Mouse (Mus musculus): ENCODE results near the gene Psph.

Psph gene

GRCm38 (mm10) chr5:129731021-129731420, 56.2 kb downstream of the Psph start:
- DNase-seq (ENCODE audit: inconsistent ontology term): no peak

DNA sequence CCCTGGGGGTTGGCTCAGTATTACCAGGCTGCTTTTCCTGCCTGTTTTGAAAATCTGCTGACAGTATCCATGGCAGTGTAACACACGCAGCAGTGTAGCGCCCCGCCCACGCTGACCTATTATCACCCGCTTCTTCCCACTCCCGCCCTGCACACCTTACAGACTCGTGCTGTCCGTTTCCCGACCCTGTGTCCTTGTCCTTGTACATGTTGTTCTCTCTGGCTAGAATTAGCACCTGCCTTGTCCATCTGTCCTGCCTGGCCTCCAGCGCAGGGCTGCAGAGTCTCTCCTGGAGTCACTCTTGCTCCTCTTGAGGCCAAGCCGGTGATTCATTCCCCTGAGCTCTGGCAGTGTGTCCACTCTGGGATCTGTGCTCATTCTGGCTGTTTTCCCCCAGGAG, 56.9 kb downstream of the Psph start:
- peak; percentile 35 for DNase-seq (ENCODE audit: inconsistent ontology term)

- DNase-seq (ENCODE audit: inconsistent ontology term): no peak
Measured at GRCm38 (mm10) chr5:129729286-129729685, 58.0 kb downstream of the Psph start.

- no peak for DNase-seq (ENCODE audit: inconsistent ontology term)
Measured at GRCm38 (mm10) chr5:129726784-129727183, 60.5 kb downstream of the Psph start.

DNA sequence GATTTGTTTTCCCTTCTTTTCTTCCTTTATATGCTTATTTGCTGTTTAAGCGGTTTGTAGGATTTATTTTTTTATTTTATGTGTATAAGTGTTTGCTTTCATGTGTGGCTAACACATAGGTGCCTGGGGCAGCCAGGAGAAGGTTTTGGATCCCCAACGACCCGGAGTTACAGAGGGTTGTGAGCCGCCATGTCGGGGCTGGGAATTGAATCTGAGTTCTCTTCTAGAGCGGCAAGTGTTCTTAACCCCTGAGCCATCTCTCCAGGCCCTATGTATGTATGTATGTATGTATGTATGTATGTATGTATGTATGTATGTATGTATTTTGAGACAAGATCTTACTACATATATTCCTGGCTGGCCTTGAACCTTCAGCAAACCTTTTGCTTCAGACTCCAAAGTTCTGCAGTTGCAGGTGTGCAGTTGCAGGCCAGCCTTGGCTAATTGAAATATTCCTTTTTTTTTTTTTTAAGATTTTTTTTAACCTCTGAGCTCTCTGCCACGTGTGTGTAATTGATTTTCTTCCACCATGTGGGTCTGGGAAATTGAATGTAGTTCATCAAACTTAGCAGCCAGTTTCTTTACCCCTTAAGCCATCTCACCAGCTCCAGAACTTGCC, 61.4 kb downstream of the Psph start:
- no peak for DNase-seq (ENCODE audit: inconsistent ontology term)

GRCm38 (mm10) chr5:129724834-129725773, 62.1 kb downstream of the Psph start, which contains the start of gene Nipsnap2:
Gene Nipsnap2, plus strand, starts transcription at chr5:129725063.
- peak; percentile 93 for DNase-seq (ENCODE audit: inconsistent ontology term)

GRCm38 (mm10) chr5:129724268-129724667, 63.0 kb downstream of the Psph start:
- DNase-seq (ENCODE audit: inconsistent ontology term): no peak

- DNase-seq (ENCODE audit: inconsistent ontology term): no peak
Measured at GRCm38 (mm10) chr5:129720176-129720575, 67.1 kb downstream of the Psph start.

- DNase-seq (ENCODE audit: inconsistent ontology term): no peak
Measured at GRCm38 (mm10) chr5:129717016-129717415, 70.2 kb downstream of the Psph start.

All from Muller cell, postnatal 12 days (primary cell).